Mouse (Mus musculus): ENCODE measurements at regions not wholly inside any gene's neighbourhood (a gene's known extent, or its start where the extent isn't known, plus 50 kb on each side); places are given as distances from the start of the nearest gene placed in this dataset.

GRCm38 (mm10) chr15:56425986-56426385, 1051.4 kb downstream of the Slc22a22 start:
- ATAC-seq (ENCODE audit: insufficient number of reproducible peaks, low FRiP score, low TSS enrichment, low read depth): no peak
- no peaks in the 10 kb centered on the region for H3K9me3 ChIP-seq (replicated peaks)
- H3K4me1 ChIP-seq: no peaks in the 10 kb centered on the region
- no peak overlapping the region for H3K27ac ChIP-seq (replicated peaks)
- WGBS: 24% methylated on average over 4 of the region's 4 CpGs
- H3K4me3 ChIP-seq (replicated peaks): no peak overlapping the region
- no peak overlapping the region for H3K4me2 ChIP-seq (replicated peaks)
- no peak overlapping the region for H3K9ac ChIP-seq
- no peaks in the 10 kb centered on the region for H3K27me3 ChIP-seq
- H3K36me3 ChIP-seq: no peaks in the 10 kb centered on the region

- H3K4me1 ChIP-seq: no peaks in the 10 kb centered on the region
- H3K27me3 ChIP-seq: no peaks in the 10 kb centered on the region
- no peak for ATAC-seq (ENCODE audit: insufficient number of reproducible peaks, low FRiP score, low TSS enrichment, low read depth)
- no peak overlapping the region for H3K27ac ChIP-seq (replicated peaks)
- H3K9me3 ChIP-seq (replicated peaks): no peaks in the 10 kb centered on the region
- no peak overlapping the region for H3K9ac ChIP-seq
- no peaks in the 10 kb centered on the region for H3K36me3 ChIP-seq
- no peak overlapping the region for H3K4me3 ChIP-seq (replicated peaks)
- no peak overlapping the region for H3K4me2 ChIP-seq (replicated peaks)
- 38% methylated on average over 1 of the region's 1 CpGs for WGBS
Observed at GRCm38 (mm10) chr15:56420681-56421080, 1056.7 kb downstream of the Slc22a22 start.

GRCm38 (mm10) chr15:56391982-56392381, 1085.4 kb downstream of the Slc22a22 start:
- no peak overlapping the region for H3K4me2 ChIP-seq (replicated peaks)
- no peaks in the 10 kb centered on the region for H3K36me3 ChIP-seq
- H3K9ac ChIP-seq: no peak overlapping the region
- no peak for ATAC-seq (ENCODE audit: insufficient number of reproducible peaks, low FRiP score, low TSS enrichment, low read depth)
- H3K4me3 ChIP-seq (replicated peaks): no peak overlapping the region
- H3K27ac ChIP-seq (replicated peaks): no peak overlapping the region
- H3K4me1 ChIP-seq: no peaks in the 10 kb centered on the region
- no peaks in the 10 kb centered on the region for H3K9me3 ChIP-seq (replicated peaks)
- no peaks in the 10 kb centered on the region for H3K27me3 ChIP-seq

GRCm38 (mm10) chr15:56378511-56378910, 1098.9 kb downstream of the Slc22a22 start:
- Histone ChIP-seq H3K27ac (replicated peaks) (no peak overlapping the region), H3K36me3 (no peaks in the 10 kb centered on the region), H3K4me2 (replicated peaks) (no peak overlapping the region), H3K4me1 (no peaks in the 10 kb centered on the region), H3K4me3 (replicated peaks) (no peak overlapping the region), H3K27me3 (no peaks in the 10 kb centered on the region), H3K9me3 (replicated peaks) (no peaks in the 10 kb centered on the region), H3K9ac (no peak overlapping the region)
- WGBS: 33% methylated on average over 1 of the region's 1 CpGs
- ATAC-seq (ENCODE audit: insufficient number of reproducible peaks, low FRiP score, low TSS enrichment, low read depth): no peak

- no peak overlapping the region for H3K9ac ChIP-seq
- no peaks in the 10 kb centered on the region for H3K4me1 ChIP-seq
- H3K27ac ChIP-seq (replicated peaks): no peak overlapping the region
- no peak overlapping the region for H3K4me2 ChIP-seq (replicated peaks)
- no peaks in the 10 kb centered on the region for H3K9me3 ChIP-seq (replicated peaks)
- ATAC-seq (ENCODE audit: insufficient number of reproducible peaks, low FRiP score, low TSS enrichment, low read depth): no peak
- no peak overlapping the region for H3K4me3 ChIP-seq (replicated peaks)
- 51% methylated on average over 5 of the region's 5 CpGs for WGBS
- no peaks in the 10 kb centered on the region for H3K36me3 ChIP-seq
- no peaks in the 10 kb centered on the region for H3K27me3 ChIP-seq
Observed at GRCm38 (mm10) chr15:56350903-56351302, 1126.5 kb downstream of the Slc22a22 start.

GRCm38 (mm10) chr15:56346111-56346510, 1131.3 kb downstream of the Slc22a22 start:
- no peaks in the 10 kb centered on the region for H3K27me3 ChIP-seq
- H3K4me2 ChIP-seq (replicated peaks): no peak overlapping the region
- no peaks in the 10 kb centered on the region for H3K36me3 ChIP-seq
- 33% methylated on average over 2 of the region's 2 CpGs for WGBS
- H3K9ac ChIP-seq: no peak overlapping the region
- no peak overlapping the region for H3K4me3 ChIP-seq (replicated peaks)
- no peaks in the 10 kb centered on the region for H3K4me1 ChIP-seq
- no peak overlapping the region for H3K27ac ChIP-seq (replicated peaks)
- H3K9me3 ChIP-seq (replicated peaks): no peaks in the 10 kb centered on the region
- no peak for ATAC-seq (ENCODE audit: insufficient number of reproducible peaks, low FRiP score, low TSS enrichment, low read depth)

- Histone ChIP-seq H3K9ac (no peak overlapping the region), H3K27ac (replicated peaks) (no peak overlapping the region), H3K4me1 (no peaks in the 10 kb centered on the region), H3K27me3 (no peaks in the 10 kb centered on the region), H3K4me2 (replicated peaks) (no peak overlapping the region), H3K4me3 (replicated peaks) (no peak overlapping the region), H3K9me3 (replicated peaks) (no peaks in the 10 kb centered on the region), H3K36me3 (no peaks in the 10 kb centered on the region)
- WGBS: 74% methylated on average over 2 of the region's 2 CpGs
- ATAC-seq (ENCODE audit: insufficient number of reproducible peaks, low FRiP score, low TSS enrichment, low read depth): no peak
Observed at GRCm38 (mm10) chr15:56344973-56345372, 1132.5 kb downstream of the Slc22a22 start.

- Histone ChIP-seq H3K4me1 (no peaks in the 10 kb centered on the region), H3K36me3 (no peaks in the 10 kb centered on the region), H3K9ac (no peak overlapping the region), H3K4me3 (replicated peaks) (no peak overlapping the region), H3K9me3 (replicated peaks) (no peaks in the 10 kb centered on the region), H3K27ac (replicated peaks) (no peak overlapping the region), H3K4me2 (replicated peaks) (no peak overlapping the region), H3K27me3 (no peaks in the 10 kb centered on the region)
- WGBS: 55% methylated on average over 4 of the region's 4 CpGs
- no peak for ATAC-seq (ENCODE audit: insufficient number of reproducible peaks, low FRiP score, low TSS enrichment, low read depth)
Observed at GRCm38 (mm10) chr15:56344304-56344932, 1133.0 kb downstream of the Slc22a22 start.

GRCm38 (mm10) chr15:56337879-56338278, 1139.5 kb downstream of the Slc22a22 start:
- H3K4me2 ChIP-seq (replicated peaks): no peak overlapping the region
- no peak for ATAC-seq (ENCODE audit: insufficient number of reproducible peaks, low FRiP score, low TSS enrichment, low read depth)
- WGBS: 28% methylated on average over 5 of the region's 5 CpGs
- H3K27ac ChIP-seq (replicated peaks): no peak overlapping the region
- no peak overlapping the region for H3K4me3 ChIP-seq (replicated peaks)
- H3K9me3 ChIP-seq (replicated peaks): no peaks in the 10 kb centered on the region
- no peak overlapping the region for H3K9ac ChIP-seq
- H3K27me3 ChIP-seq: no peaks in the 10 kb centered on the region
- H3K36me3 ChIP-seq: no peaks in the 10 kb centered on the region
- H3K4me1 ChIP-seq: peaks cover 13% of the 10 kb centered on the region; the same call in 1 of the 2 replicates

GRCm38 (mm10) chr15:56336449-56336848, 1141.0 kb downstream of the Slc22a22 start:
- no peak overlapping the region for H3K4me3 ChIP-seq (replicated peaks)
- peaks cover 13% of the 10 kb centered on the region; the same call in 1 of the 2 replicates for H3K4me1 ChIP-seq
- no peaks in the 10 kb centered on the region for H3K36me3 ChIP-seq
- no peaks in the 10 kb centered on the region for H3K27me3 ChIP-seq
- no peak overlapping the region for H3K27ac ChIP-seq (replicated peaks)
- WGBS: 37% methylated on average over 5 of the region's 5 CpGs
- no peaks in the 10 kb centered on the region for H3K9me3 ChIP-seq (replicated peaks)
- ATAC-seq (ENCODE audit: insufficient number of reproducible peaks, low FRiP score, low TSS enrichment, low read depth): no peak
- no peak overlapping the region for H3K9ac ChIP-seq
- H3K4me2 ChIP-seq (replicated peaks): no peak overlapping the region

GRCm38 (mm10) chr15:56335011-56335410, 1142.4 kb downstream of the Slc22a22 start:
- no peak overlapping the region for H3K4me3 ChIP-seq (replicated peaks)
- no peak for ATAC-seq (ENCODE audit: insufficient number of reproducible peaks, low FRiP score, low TSS enrichment, low read depth)
- no peak overlapping the region for H3K27ac ChIP-seq (replicated peaks)
- H3K4me1 ChIP-seq: peaks cover 13% of the 10 kb centered on the region; the same call in 1 of the 2 replicates
- WGBS: 34% methylated on average over 2 of the region's 2 CpGs
- H3K9ac ChIP-seq: no peak overlapping the region
- no peaks in the 10 kb centered on the region for H3K9me3 ChIP-seq (replicated peaks)
- no peaks in the 10 kb centered on the region for H3K27me3 ChIP-seq
- no peak overlapping the region for H3K4me2 ChIP-seq (replicated peaks)
- H3K36me3 ChIP-seq: no peaks in the 10 kb centered on the region

GRCm38 (mm10) chr15:56320501-56320900, 1156.9 kb downstream of the Slc22a22 start:
- no peaks in the 10 kb centered on the region for H3K9me3 ChIP-seq (replicated peaks)
- H3K4me1 ChIP-seq: no peaks in the 10 kb centered on the region
- no peak for ATAC-seq (ENCODE audit: insufficient number of reproducible peaks, low FRiP score, low TSS enrichment, low read depth)
- no peaks in the 10 kb centered on the region for H3K27me3 ChIP-seq
- H3K36me3 ChIP-seq: no peaks in the 10 kb centered on the region
- no peak overlapping the region for H3K27ac ChIP-seq (replicated peaks)
- H3K4me2 ChIP-seq (replicated peaks): no peak overlapping the region
- no peak overlapping the region for H3K9ac ChIP-seq
- no peak overlapping the region for H3K4me3 ChIP-seq (replicated peaks)

Measured in embryonic facial prominence, embryonic 15.5 days (tissue).